Mouse (Mus musculus): Measurements from ENCODE around the gene Adss. TPM values are rescaled to one million over a fixed set of nuclear protein-coding genes. Genes with fewer than 3 reads are reported as not detected.

Gene Adss
- polyA plus RNA-seq, 1 experiment, result 30.9 TPM

DNA sequence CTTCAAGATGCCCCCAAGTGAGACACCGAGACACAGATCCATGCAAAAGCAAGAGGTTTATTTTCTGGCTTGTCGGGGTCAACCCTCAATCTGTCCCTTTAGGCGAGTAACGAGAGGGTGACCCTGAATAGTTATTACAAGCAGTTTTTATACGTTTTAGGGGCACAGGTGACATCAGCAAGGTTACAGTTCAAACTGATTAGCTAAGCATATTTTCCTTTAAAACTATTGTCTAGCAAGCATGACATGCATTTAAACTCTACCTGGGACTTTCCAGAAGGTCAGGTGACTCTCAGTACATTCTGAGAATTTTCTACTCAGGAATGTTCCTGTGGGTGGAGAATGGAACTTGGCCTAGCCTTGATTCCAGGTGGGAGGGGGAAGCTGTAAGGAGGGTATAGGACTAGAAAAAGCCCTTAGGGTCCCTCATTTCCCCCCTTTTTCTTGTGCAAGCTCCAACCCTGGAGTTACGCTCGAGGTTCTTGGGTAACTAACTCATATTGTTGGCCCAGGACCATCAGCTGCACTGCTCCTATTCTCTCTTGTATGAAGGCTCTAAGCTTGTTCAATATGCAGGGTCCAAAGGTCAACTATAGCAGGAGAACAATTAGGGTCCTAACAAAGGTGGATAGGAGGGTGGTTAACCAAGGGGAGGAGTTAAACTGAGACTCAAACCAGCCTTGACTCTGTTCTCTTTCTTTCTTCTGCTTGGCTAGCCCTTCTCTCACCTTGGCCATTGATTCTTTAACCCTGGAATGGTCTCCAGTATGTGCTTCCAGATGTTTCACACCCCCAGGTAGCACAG, 51.6 kb downstream of the Adss start:
- Histone ChIP-seq H3K4me1 (ENCODE audit: control insufficient read depth, insufficient read depth, insufficient read length, low read length) (peaks cover 4% of the 10 kb centered on the region; the same call in 1 of the 2 replicates), H3K27me3 (ENCODE audit: control insufficient read depth, insufficient read depth, low read length) (no peaks in the 10 kb centered on the region), H3K36me3 (ENCODE audit: control insufficient read depth, insufficient read depth, low read length) (no peaks in the 10 kb centered on the region), H3K4me3 (ENCODE audit: low read depth, low read length) (no peak overlapping the region), H3K27ac (ENCODE audit: insufficient read depth, low read depth, low read length) (no peak overlapping the region)
- no peak for TF ChIP-seq CTCF (IDR thresholded peaks at IDR 0.05; ENCODE audit: extremely low read depth, insufficient read length, insufficient replicate concordance, low read depth, low read length)
- no peak for TF ChIP-seq POLR2A (IDR thresholded peaks at IDR 0.05; ENCODE audit: low read depth, low read length)
- 72% methylated on average over 7 of the region's 7 CpGs for WGBS

- TF ChIP-seq POLR2A (IDR thresholded peaks at IDR 0.05; ENCODE audit: low read depth, low read length) (no peak), CTCF (IDR thresholded peaks at IDR 0.05; ENCODE audit: extremely low read depth, insufficient read length, insufficient replicate concordance, low read depth, low read length) (no peak)
- Histone ChIP-seq H3K27me3 (ENCODE audit: control insufficient read depth, insufficient read depth, low read length) (no peaks in the 10 kb centered on the region), H3K27ac (ENCODE audit: insufficient read depth, low read depth, low read length) (0 out of 2 replicates have a peak overlapping the region, but pooled peaks have one; percentile 12), H3K36me3 (ENCODE audit: control insufficient read depth, insufficient read depth, low read length) (no peaks in the 10 kb centered on the region), H3K4me3 (ENCODE audit: low read depth, low read length) (no peak overlapping the region), H3K4me1 (ENCODE audit: control insufficient read depth, insufficient read depth, insufficient read length, low read length) (peaks cover 2% of the 10 kb centered on the region; the same call in 1 of the 2 replicates)
- 81% methylated on average over 1 of the region's 1 CpGs for WGBS
These were observed 54.2 kb downstream of the Adss start for GRCm38 (mm10) chr1:177742119-177742518.

DNA sequence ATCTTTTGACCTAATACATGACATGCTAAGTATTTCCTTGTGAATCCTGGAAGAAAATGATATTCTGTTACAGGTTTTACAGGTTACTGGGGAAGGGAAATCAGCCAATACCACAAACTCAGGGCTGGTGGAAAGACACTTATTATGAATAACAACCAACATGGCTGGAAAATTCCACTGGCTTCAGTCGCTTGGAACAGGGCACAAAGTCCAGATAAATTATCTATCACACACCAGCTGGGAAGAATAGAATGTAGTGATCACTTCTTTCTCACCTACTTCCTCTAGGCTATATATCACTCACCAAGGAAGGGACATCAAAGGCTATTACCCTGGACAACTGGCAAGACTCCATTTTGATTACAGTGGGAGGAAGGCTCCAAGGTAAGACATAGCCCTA, 55.6 kb downstream of the Adss start:
- no peak overlapping the region for H3K4me3 ChIP-seq (ENCODE audit: low read depth, low read length)
- 16% methylated on average over 1 of the region's 1 CpGs for WGBS
- TF ChIP-seq POLR2A (IDR thresholded peaks at IDR 0.05; ENCODE audit: low read depth, low read length), result no peak
- TF ChIP-seq CTCF (IDR thresholded peaks at IDR 0.05; ENCODE audit: extremely low read depth, insufficient read length, insufficient replicate concordance, low read depth, low read length), result no peak
- H3K27me3 ChIP-seq (ENCODE audit: control insufficient read depth, insufficient read depth, low read length), result no peaks in the 10 kb centered on the region
- H3K36me3 ChIP-seq (ENCODE audit: control insufficient read depth, insufficient read depth, low read length), result no peaks in the 10 kb centered on the region
- H3K27ac ChIP-seq (ENCODE audit: insufficient read depth, low read depth, low read length), result peak overlapping the region; percentile 73
- peaks cover 2% of the 10 kb centered on the region; the same call in 1 of the 2 replicates for H3K4me1 ChIP-seq (ENCODE audit: control insufficient read depth, insufficient read depth, insufficient read length, low read length)

DNA sequence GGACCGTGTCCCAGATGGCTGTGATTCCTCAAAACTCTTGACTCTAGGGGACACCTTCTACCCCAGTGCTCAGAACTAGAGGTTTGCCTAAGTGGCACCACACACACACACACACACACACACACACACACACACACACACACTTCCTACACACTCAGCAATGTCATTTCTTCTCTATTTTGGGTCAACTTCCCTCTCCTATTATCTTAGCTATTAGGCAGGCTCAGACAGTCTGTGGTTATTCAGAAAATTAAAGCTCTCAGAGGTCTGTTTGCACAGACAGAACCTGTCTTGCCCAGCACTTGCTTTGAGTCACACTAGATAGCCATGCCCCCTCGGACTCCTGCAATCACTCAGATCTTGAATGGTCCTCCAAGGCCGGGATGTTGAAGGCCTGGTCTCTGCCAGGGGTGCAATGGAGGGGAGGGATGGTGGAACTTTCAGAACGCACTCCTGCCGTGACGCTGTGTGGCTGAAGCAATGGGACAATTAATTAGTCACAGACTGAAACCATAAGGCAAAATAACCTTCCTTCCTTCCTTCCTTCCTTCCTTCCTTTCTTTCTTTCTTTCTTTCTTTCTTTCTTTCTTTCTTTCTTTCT, 58.7 kb downstream of the Adss start:
- TF ChIP-seq CTCF (IDR thresholded peaks at IDR 0.05; ENCODE audit: extremely low read depth, insufficient read length, insufficient replicate concordance, low read depth, low read length) (no peak), POLR2A (IDR thresholded peaks at IDR 0.05; ENCODE audit: low read depth, low read length) (no peak)
- no peak overlapping the region for H3K27ac ChIP-seq (ENCODE audit: insufficient read depth, low read depth, low read length)
- peaks cover 2% of the 10 kb centered on the region; the same call in 1 of the 2 replicates for H3K4me1 ChIP-seq (ENCODE audit: control insufficient read depth, insufficient read depth, insufficient read length, low read length)
- no peaks in the 10 kb centered on the region for H3K36me3 ChIP-seq (ENCODE audit: control insufficient read depth, insufficient read depth, low read length)
- H3K27me3 ChIP-seq (ENCODE audit: control insufficient read depth, insufficient read depth, low read length), result no peaks in the 10 kb centered on the region
- H3K4me3 ChIP-seq (ENCODE audit: low read depth, low read length), result no peak overlapping the region
- WGBS, result 72% methylated on average over 6 of the region's 6 CpGs

DNA sequence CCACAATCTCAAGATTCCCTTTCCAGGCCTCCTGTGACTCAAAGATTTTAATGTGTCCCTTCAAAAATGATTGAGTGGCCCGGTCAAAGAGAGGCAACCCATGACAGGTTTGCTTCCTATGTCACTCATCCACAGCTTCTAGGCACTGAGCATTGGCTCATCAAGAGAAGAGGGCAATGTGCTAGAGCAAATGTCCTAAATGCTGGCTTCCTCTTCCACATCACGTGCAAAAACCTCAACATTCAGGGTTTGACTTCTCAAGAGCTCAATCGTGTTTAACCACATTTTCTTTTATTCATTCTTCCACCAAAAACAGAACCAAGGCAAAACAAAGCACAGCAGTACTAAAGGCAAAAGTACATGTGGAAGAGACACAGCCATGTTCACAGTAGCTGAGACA, 64.3 kb downstream of the Adss start:
- 93% methylated on average over 3 of the region's 3 CpGs for WGBS
- no peaks in the 10 kb centered on the region for H3K27me3 ChIP-seq (ENCODE audit: control insufficient read depth, insufficient read depth, low read length)
- H3K27ac ChIP-seq (ENCODE audit: insufficient read depth, low read depth, low read length), result no peak overlapping the region
- no peak for TF ChIP-seq CTCF (IDR thresholded peaks at IDR 0.05; ENCODE audit: extremely low read depth, insufficient read length, insufficient replicate concordance, low read depth, low read length)
- TF ChIP-seq POLR2A (IDR thresholded peaks at IDR 0.05; ENCODE audit: low read depth, low read length), result no peak
- no peaks in the 10 kb centered on the region for H3K36me3 ChIP-seq (ENCODE audit: control insufficient read depth, insufficient read depth, low read length)
- H3K4me3 ChIP-seq (ENCODE audit: low read depth, low read length), result no peak overlapping the region
- H3K4me1 ChIP-seq (ENCODE audit: control insufficient read depth, insufficient read depth, insufficient read length, low read length), result peaks cover 9% of the 10 kb centered on the region; the same call in 1 of the 2 replicates

- H3K4me1 ChIP-seq (ENCODE audit: control insufficient read depth, insufficient read depth, insufficient read length, low read length), result peaks cover 19% of the 10 kb centered on the region; the same call in 1 of the 2 replicates
- no peaks in the 10 kb centered on the region for H3K36me3 ChIP-seq (ENCODE audit: control insufficient read depth, insufficient read depth, low read length)
- H3K4me3 ChIP-seq (ENCODE audit: low read depth, low read length), result no peak within 1 kb of the TSS
- no peak within 1 kb of the TSS for H3K27ac ChIP-seq (ENCODE audit: insufficient read depth, low read depth, low read length)
- 73% methylated on average over 11 of the region's 11 CpGs for WGBS
- H3K27me3 ChIP-seq (ENCODE audit: control insufficient read depth, insufficient read depth, low read length), result no peaks in the 10 kb centered on the region
- no peak for TF ChIP-seq CTCF (IDR thresholded peaks at IDR 0.05; ENCODE audit: extremely low read depth, insufficient read length, insufficient replicate concordance, low read depth, low read length)
- no peak for TF ChIP-seq POLR2A (IDR thresholded peaks at IDR 0.05; ENCODE audit: low read depth, low read length)
These were observed 67.0 kb downstream of the Adss start, which contains the start of gene 1700016C15Rik for GRCm38 (mm10) chr1:177729043-177730024. 1700016C15Rik (plus strand) TSS chr1:177729814.
